Mouse (Mus musculus) urinary bladder, postnatal 14 days (tissue): Measurements from ENCODE around the gene Foxp1.

ENCODE experiments used
- DNase-seq: peaks from one replicate; pipeline ENCODE4 v3.0.0; 2021; ENCODE audit warnings: low spot score

Gene Foxp1

DNA sequence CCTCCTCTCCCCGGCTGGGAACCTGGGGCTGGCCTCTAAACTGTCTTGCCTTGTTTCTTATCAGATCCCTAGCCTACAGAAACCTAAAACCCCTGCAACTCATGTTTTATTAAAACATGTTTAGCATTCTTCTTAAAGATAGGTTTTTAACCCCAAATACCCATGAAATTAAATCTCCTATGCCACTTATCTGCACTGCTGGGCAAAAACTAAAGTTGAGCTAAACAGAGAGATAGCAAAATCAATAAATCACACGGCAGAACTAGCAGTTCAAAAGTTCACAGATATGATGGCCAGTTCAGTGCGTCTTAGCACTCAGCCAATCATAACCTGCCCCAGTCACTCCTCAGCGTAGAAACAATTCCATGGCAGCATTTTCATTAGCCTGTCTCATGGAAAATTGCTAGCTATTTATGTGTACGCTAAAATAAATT, 316.1 kb downstream of the Foxp1 start:
- DNase-seq: no peak

DNA sequence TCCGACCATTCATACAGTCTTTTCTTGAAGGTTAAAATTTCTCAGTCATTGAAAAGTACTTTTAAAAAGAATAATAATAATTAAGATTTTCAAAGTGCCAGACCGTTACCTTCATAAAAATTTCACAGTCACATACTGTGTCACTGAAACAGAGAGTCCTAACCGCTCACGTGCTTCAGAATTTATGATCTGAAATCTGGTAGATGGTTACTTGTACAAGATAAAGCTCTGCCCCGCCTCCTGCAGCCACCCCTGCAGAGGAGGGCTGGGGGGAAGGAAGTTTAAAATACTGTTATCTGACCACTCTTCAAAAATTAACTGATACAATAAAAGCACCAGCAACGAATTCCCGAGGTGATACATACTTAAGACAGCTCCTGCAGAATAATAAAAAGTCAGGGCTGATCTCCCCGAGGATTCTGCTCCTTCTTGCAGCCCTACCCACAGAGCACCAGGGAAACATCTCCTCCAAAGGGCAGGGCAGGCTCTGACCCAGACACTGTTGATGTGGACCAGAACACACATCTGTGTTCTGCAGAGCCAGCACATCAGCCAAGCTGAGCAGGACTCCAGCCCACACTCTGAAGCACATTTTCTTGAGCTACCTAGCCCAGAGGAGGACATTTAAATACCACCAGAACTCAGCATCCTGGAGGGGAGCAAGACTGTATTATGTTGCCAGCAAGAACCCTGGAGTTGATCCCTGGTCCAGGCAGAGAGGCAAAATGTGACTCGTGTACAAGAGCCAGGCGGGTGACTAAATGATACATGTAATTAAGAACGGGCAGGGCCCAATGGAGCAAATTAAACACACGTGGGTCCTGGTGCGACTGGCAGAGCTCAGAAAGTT, 316.7 kb downstream of the Foxp1 start:
- DNase-seq: no peak

GRCm38 (mm10) chr6:99204780-99205586, 317.5 kb downstream of the Foxp1 start:
- DNase-seq: no peak

DNA sequence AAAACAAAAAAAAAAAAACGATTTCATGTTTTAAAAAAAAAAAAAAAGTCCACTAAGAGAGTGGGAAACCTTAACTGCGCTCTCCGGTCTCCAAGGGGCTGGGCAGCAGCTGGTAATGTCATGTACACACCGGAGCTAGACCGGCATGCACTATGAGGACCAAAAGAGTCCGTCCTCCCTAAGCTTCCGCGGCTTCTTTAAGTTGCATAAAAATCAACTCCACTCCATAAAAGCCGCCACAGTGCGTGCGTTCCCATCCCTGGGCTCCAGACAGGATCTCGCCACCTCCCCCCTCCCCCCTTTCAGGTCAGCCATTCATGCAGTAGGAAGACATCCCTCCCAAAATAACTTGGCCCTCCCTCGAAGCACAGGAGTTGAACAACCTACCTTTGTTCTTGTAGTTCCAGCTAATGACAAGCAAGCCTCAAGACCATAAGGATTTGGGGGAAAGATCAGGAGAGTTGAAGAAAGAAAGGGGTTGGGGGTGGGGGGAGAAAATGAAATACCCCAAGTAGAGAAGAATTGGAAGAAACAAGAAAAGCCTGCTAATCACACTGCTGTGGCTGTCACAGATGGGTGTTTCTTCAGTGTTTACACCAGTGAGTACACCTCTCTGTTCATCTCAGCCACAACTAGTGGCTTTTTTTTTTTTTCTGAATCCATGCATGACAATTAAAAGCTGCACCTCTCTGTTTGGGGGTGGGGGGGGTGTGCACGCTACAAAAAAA, 318.3 kb downstream of the Foxp1 start:
- DNase-seq: no peak

GRCm38 (mm10) chr6:99203231-99203630, 319.3 kb downstream of the Foxp1 start:
- DNase-seq: no peak

- no peak for DNase-seq
Measured at GRCm38 (mm10) chr6:99202781-99203180, 319.7 kb downstream of the Foxp1 start.

GRCm38 (mm10) chr6:99201271-99201705, 321.2 kb downstream of the Foxp1 start:
- DNase-seq: no peak

DNA sequence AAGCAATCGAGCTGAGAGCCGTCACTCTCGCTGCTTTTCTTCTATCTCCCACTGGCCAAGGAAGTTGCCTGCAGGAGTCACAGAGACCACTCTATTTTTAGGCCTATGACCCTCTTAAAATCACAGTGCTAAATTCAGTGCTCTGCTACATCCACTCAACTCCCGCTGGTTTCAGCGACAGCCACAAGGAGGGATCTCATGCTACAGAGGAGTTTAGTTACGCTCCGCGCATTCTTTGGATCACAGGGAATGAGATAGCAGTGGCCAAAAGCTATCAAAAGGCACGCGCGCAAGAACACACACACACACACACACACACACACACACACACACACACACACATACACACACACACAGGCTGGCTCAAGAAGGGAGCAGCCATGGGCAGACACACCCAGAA, 321.9 kb downstream of the Foxp1 start:
- no peak for DNase-seq

DNA sequence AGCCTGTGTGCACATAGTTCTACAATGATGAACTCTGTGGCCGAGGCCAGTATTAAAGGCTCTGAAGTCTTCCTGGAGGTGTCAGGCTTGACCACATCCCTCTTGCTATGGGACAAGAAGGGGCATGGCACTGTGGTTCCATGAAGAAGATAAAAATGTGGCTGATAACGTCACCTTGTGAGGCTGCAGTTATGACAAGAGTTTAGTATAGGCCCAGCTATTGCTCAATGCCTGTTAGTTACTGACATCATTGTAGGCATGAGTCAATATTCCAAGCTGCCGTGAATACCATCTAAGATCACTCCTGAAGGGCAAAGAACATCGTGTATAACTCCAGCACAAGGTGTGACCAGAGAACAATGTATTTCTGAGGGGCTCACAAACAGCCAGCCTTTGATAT, 323.2 kb downstream of the Foxp1 start:
- DNase-seq: no peak

GRCm38 (mm10) chr6:99193697-99194096, 328.8 kb downstream of the Foxp1 start:
- DNase-seq: no peak

DNA sequence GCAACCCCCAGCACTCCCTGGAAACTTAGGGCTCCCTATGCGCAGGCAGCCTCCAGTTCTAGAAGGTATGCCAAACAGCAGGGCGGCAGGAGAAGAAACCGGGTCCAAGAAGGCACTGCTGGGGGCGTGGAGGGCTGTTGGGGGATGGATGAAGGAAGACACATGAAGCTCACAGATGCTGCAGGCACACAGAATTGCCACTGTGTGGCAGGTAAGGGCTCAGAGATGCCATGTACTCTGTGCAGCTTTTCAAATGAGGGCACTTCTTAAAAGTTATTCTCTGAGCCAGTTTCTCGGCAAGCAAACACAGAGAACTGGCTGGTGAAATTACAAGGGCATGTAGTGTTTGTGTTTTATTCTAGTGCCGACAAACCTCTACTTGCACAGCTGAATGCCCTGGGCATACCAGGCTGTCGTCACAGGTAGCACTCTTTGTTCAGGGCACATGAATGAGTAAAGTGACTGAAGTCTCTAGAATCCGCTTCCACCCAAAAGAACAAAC, 330.8 kb downstream of the Foxp1 start:
- no peak for DNase-seq

DNA sequence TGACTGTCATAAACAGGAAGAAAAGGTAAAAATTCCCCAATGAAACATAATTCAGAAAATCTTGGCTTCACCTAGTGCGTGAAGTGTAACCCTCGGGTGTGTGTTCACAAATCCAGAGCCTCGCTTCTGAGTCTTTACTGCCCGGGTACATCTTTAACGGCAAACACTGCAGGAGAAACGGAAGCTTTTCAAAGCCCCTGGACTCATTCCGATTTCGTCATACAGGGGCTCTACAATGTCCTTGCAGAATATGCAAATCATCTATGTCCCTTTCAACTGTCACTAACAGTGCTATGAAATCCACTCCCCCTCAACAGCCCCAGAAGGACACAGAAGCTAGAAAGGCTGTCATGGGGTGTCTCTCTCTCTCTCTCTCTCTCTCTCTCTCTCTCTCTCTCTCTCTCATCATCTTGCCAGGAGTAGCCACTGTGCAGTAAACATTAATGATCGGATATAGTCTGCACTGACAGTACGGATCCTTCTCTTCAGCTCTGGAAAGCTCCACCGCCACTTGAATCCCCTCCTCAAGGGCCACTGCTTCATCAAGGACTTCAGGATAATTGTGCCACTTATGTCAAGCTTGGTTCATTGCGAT, 331.4 kb downstream of the Foxp1 start:
- DNase-seq: no peak

- DNase-seq: no peak
Measured at GRCm38 (mm10) chr6:99189967-99190366, 332.6 kb downstream of the Foxp1 start.

GRCm38 (mm10) chr6:99188366-99189216, 333.9 kb downstream of the Foxp1 start:
- no peak for DNase-seq

- DNase-seq: no peak
Measured at GRCm38 (mm10) chr6:99187914-99188313, 334.6 kb downstream of the Foxp1 start.

DNA sequence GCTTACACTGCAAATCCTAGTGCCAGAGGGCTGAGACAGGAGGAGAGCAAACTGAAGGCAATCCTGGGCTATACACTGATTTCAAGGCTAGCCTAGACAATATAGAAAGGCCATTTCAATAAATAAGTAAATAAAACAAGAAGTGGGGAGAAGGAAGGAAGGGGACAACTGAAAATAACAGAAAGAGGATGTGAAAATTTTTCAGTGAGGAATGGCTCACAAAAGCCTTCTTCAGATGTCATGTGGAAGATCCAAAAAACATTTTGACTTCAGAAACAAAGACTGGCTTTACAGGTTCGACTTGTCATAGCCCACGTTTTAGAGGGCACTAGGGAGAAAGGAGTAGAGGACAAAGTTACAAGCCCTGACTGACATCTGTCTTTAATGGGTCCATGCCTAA, 335.1 kb downstream of the Foxp1 start:
- no peak for DNase-seq

DNA sequence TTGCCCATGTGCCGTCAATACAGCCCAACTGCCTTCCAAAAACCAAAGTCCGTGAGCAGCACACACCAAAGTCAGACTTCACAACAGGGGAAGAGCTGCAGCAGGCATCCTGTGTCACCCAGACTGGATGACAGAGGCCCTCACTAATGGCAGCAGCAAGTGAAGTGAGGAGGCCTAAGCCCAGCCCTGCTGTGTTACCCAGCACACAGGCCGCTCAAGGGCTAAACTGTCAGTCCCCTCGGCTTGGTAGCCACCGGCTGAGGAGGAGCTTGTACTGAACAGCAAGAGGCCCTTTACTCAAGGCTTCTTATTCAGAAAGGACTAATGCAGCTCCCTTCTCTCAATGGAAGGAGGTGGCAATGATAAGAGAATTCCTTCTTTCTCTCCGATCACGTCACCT, 336.0 kb downstream of the Foxp1 start:
- DNase-seq: no peak

DNA sequence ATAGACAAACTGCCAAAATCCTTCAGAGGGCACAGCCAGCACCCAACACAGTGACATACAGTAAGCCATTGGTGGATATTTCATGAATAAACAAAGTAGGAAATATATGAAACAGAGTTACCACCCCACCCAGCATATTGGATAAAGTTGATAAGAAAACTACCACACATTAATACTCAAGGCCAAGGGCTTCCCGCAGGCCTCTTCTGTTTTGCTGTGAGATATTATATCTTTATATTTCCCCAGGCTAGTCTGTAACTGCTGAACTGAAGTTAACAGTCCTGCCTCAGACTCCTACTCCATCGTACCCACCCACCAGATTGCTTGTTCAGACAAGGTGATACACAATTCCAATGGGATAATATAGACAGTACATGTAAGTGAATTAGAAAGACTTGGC, 336.7 kb downstream of the Foxp1 start:
- DNase-seq: no peak

DNA sequence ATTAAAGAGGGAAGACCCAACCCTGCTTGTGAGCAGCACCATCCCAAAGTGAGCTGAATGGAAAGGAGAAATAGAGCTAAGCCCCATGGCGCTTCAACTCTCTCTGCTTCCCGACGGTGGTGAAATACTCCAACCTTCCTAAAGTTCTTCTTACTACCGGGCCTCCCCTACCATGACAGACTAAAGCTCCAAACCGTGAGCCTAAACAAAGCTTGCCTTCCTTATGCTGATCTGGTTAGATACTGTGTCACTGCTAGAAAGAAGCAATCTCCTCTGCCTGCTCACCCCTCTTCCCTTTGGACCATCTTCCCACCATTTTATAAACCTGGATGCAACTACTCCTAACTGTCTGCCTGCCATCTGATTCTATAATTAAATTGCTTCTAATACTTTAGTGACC, 338.5 kb downstream of the Foxp1 start:
- no peak for DNase-seq

DNA sequence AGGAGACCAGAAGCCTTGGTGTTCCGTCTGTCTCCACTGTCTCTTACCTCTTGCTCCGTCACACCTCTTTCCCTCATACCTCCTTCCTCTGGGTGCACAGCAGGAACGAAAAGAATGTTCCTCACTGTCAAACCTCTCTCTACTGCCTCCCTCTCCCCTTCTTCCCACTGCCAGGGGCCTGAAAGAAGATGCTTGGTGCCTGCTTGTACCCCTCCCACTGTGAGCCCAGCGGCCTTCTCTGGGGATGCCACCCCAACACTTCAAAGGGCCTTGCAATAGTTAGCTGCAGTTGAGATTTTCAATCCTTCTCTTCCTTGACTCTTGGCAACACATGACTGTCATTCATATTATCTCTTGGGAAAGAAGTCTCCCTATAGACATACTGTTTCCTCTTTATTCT, 339.7 kb downstream of the Foxp1 start:
- DNase-seq: no peak

- DNase-seq: no peak
Measured at GRCm38 (mm10) chr6:99176216-99176615, 346.3 kb downstream of the Foxp1 start.
